Comparison of ENCODE assay signal across 29 mouse cellular contexts in the genomic region with DNA sequence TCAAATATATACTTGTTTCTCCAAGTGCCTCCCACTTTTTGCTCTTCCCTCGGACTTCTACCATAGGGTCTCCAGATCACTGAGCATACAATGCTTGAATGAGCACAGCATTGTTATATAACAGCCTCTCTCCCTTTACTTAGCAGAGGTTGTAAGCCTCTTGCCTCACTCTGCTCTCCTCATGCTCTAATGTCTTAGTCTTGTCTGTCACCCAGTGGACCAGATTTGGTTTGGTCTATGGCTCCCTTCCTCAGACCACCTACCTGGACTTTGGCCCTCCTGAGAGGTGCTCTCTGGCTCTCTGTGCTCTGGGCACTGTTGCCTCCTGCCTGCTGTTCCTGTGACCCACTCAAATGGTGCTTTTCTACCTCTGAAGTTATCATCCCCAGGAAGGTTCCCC. TPM values are rescaled to one million over a fixed set of nuclear protein-coding genes. Genes with fewer than 3 reads are reported as not detected.
DNase-seq lines count a peak whose midpoint lies in the region; ATAC-seq and TF ChIP-seq lines count a peak whose summit lies in the region.
"Had no signal": no experiment of that assay in that cellular context is flagged by ENCODE, and none has a peak within 500 bp of the region (broad histone marks: within the 10 kb centered on the region; RNA-seq: fewer than 3 reads in every experiment).

No protein-coding gene starts in this region.

- intact Hi-C loops in heart, adult 2 months (cut with DNase I): no loop called here

- no peak for TF ChIP-seq CTCF in heart, adult 2 months (IDR thresholded peaks at IDR 0.05)
- TF ChIP-seq CTCF in kidney, adult 2 months (conservative IDR thresholded peaks at IDR 0.05; ENCODE audit: insufficient read depth, insufficient read length, low read depth, low read length): no peak

- ATAC-seq in kidney, embryonic 16.5 days (ENCODE audit: low FRiP score, low TSS enrichment): no peak
- ATAC-seq in kidney, embryonic 15.5 days (replicated peaks; ENCODE audit: low FRiP score): 0 out of 2 replicates have a peak, but pooled peaks have one; percentile 25
- ATAC-seq: forebrain, embryonic 13.5 days; forebrain, embryonic 16.5 days; Patski had no signal

- no peak overlapping the region for H3K4me3 ChIP-seq in heart, adult 2 months
- no peak overlapping the region for H3K4me3 ChIP-seq in kidney, adult 2 months (ENCODE audit: insufficient read depth, low read depth, low read length)
- H3K4me3 ChIP-seq in kidney, embryonic 16.5 days (ENCODE audit: low read length): no peak overlapping the region
- no peak overlapping the region for H3K4me3 ChIP-seq in kidney, embryonic 15.5 days (replicated peaks)
- H3K4me3 ChIP-seq: forebrain, embryonic 10.5 days; forebrain, embryonic 13.5 days; hindbrain, embryonic 12.5 days; hindbrain, embryonic 15.5 days had no signal

- H3K4me1 ChIP-seq in heart, adult 2 months (ENCODE audit: control insufficient read depth, insufficient read depth, low read length): no peaks in the 10 kb centered on the region
- H3K4me1 ChIP-seq in kidney, adult 2 months (ENCODE audit: control insufficient read depth, insufficient read depth, low read length): peaks cover 5% of the 10 kb centered on the region; the same call in 1 of the 2 replicates
- no peaks in the 10 kb centered on the region for H3K4me1 ChIP-seq in kidney, embryonic 16.5 days (ENCODE audit: insufficient read depth, low read length)
- no peaks in the 10 kb centered on the region for H3K4me1 ChIP-seq in kidney, embryonic 15.5 days
- H3K4me1 ChIP-seq: forebrain, embryonic 10.5 days; forebrain, embryonic 13.5 days; hindbrain, embryonic 12.5 days; hindbrain, embryonic 15.5 days had no signal

- no peaks in the 10 kb centered on the region for H3K36me3 ChIP-seq in heart, adult 2 months (ENCODE audit: control insufficient read depth, insufficient read depth, low read length)
- H3K36me3 ChIP-seq in kidney, adult 2 months (ENCODE audit: control insufficient read depth, insufficient read depth, low read length): no peaks in the 10 kb centered on the region
- H3K36me3 ChIP-seq in kidney, embryonic 16.5 days (ENCODE audit: insufficient read depth, low read length): no peaks in the 10 kb centered on the region
- no peaks in the 10 kb centered on the region for H3K36me3 ChIP-seq in kidney, embryonic 15.5 days
- H3K36me3 ChIP-seq: forebrain, embryonic 10.5 days; G1E; hindbrain, embryonic 12.5 days; hindbrain, embryonic 15.5 days had no signal

- no peak overlapping the region for H3K9ac ChIP-seq in heart, adult 2 months (ENCODE audit: low read depth, low read length)
- H3K9ac ChIP-seq in kidney, embryonic 16.5 days (replicated peaks; ENCODE audit: low read length): no peak overlapping the region
- H3K9ac ChIP-seq in kidney, embryonic 15.5 days: no peak overlapping the region
- H3K9ac ChIP-seq: forebrain, embryonic 13.5 days; hindbrain, embryonic 12.5 days; hindbrain, embryonic 15.5 days had no signal

- H3K27me3 ChIP-seq in heart, adult 2 months (ENCODE audit: control insufficient read depth, insufficient read depth, low read length): no peaks in the 10 kb centered on the region
- H3K27me3 ChIP-seq in kidney, adult 2 months (replicated peaks; ENCODE audit: control insufficient read depth, insufficient read depth, low read length): no peaks in the 10 kb centered on the region
- H3K27me3 ChIP-seq in kidney, embryonic 16.5 days (ENCODE audit: insufficient read depth, low read length): no peaks in the 10 kb centered on the region
- H3K27me3 ChIP-seq in kidney, embryonic 15.5 days: no peaks in the 10 kb centered on the region
- H3K27me3 ChIP-seq: CH12.LX; forebrain, embryonic 13.5 days; hindbrain, embryonic 12.5 days; hindbrain, embryonic 15.5 days; Patski had no signal

- no peak overlapping the region for H3K27ac ChIP-seq in heart, adult 2 months
- H3K27ac ChIP-seq in kidney, adult 2 months (ENCODE audit: insufficient read depth, low read depth, low read length): peak overlapping the region; percentile 16
- H3K27ac ChIP-seq in kidney, embryonic 16.5 days (ENCODE audit: low read length): no peak overlapping the region
- no peak overlapping the region for H3K27ac ChIP-seq in kidney, embryonic 15.5 days
- H3K27ac ChIP-seq: forebrain, embryonic 10.5 days; forebrain, embryonic 13.5 days; hindbrain, embryonic 12.5 days; hindbrain, embryonic 15.5 days had no signal

- no peaks in the 10 kb centered on the region for H3K79me2 ChIP-seq in heart, adult 2 months (replicated peaks; ENCODE audit: control insufficient read depth, insufficient read depth, low read length)

- H3K4me2 ChIP-seq in kidney, embryonic 16.5 days (replicated peaks; ENCODE audit: low read depth, low read length): no peak overlapping the region
- no peak overlapping the region for H3K4me2 ChIP-seq in kidney, embryonic 15.5 days
- H3K4me2 ChIP-seq: forebrain, embryonic 13.5 days; heart, embryonic 11.5 days; hindbrain, embryonic 12.5 days; hindbrain, embryonic 15.5 days had no signal

- DNase-seq in heart, adult 11 months: peak; percentile 15
- no peak for DNase-seq in heart, adult 2 months
- DNase-seq in kidney, adult 2 months: peak; percentile 53
- peak; percentile 22 to 62 for DNase-seq in kidney, postnatal 36 days
- DNase-seq in right cerebral cortex, postnatal 25 days: no peak
- DNase-seq: adrenal gland, postnatal 10 days; adrenal gland, postnatal 36 days; B cell, adult 2 months; cerebellum, adult 18-20 months; cerebellum, adult 9-10 months; cerebellum, postnatal 14 days; gastrocnemius, postnatal 25 days had no signal

- 79% methylated on average over 1 of the region's 1 CpGs for WGBS in heart, adult 2 months
- WGBS in kidney, adult 2 months: 44% methylated on average over 1 of the region's 1 CpGs
- 43% methylated on average over 1 of the region's 1 CpGs for WGBS in kidney, embryonic 16.5 days
- WGBS in kidney, embryonic 15.5 days: 38% methylated on average over 1 of the region's 1 CpGs

- no peak for TF ChIP-seq POLR2A in heart, adult 2 months (IDR thresholded peaks at IDR 0.05; ENCODE audit: insufficient read depth, low read depth, low read length)
- no peak for TF ChIP-seq POLR2A in kidney, adult 2 months (IDR thresholded peaks at IDR 0.05; ENCODE audit: low read depth, low read length)

- no peak for TF ChIP-seq EP300 in heart, adult 2 months (IDR thresholded peaks at IDR 0.05; ENCODE audit: insufficient read depth, low read depth, low read length)

- no peaks in the 10 kb centered on the region for H3K9me3 ChIP-seq in kidney, embryonic 16.5 days (ENCODE audit: low read length)
- no peaks in the 10 kb centered on the region for H3K9me3 ChIP-seq in kidney, embryonic 15.5 days (replicated peaks)
- H3K9me3 ChIP-seq: forebrain, embryonic 10.5 days; forebrain, embryonic 13.5 days; hindbrain, embryonic 12.5 days; hindbrain, embryonic 15.5 days had no signal

RNA-seq across cellular contexts. Expression of gene Tinag, which starts 51.3 kb away (rescaled TPM):
- not detected for total RNA-seq in heart, adult 2 months (2021)
- not detected in 2 replicates for polyA plus RNA-seq in heart, adult 2 months (2012; rRNA removed)
- polyA plus RNA-seq in kidney, adult 2 months (2012; rRNA removed): 64.0 and 69.1 TPM in 2 replicates
- polyA plus RNA-seq in kidney, embryonic 16.5 days (2015; fragmentation: Nextera tagmentation; extraction: Ambion mirVana): 22.5 and 22.6 TPM in 2 replicates
- polyA plus RNA-seq in kidney, embryonic 15.5 days (2015; fragmentation: Nextera tagmentation; extraction: Ambion mirVana): 13.5 and 13.8 TPM in 2 replicates
- total RNA-seq: CH12.LX; heart, adult 8-10 months; heart, postnatal 25 days; hematopoietic stem cell, adult 5-6 weeks had no signal
- polyA plus RNA-seq: forebrain, embryonic 13.5 days; frontal cortex, adult 2 months; G1E; heart, embryonic 11.5 days; heart, embryonic 14.5 days; heart, postnatal 0 days; hindbrain, embryonic 15.5 days had no signal

Comparison
In these comparisons a context has a peak if more than half of its experiments do, and no peak if none do; other contexts are left out.
1. DNase-seq: peak in heart, adult 11 months (single experiment), kidney, adult 2 months (single experiment) and kidney, postnatal 36 days (2 of 2); none in heart, adult 2 months (0 of 2) and right cerebral cortex, postnatal 25 days (single experiment).
2. RNA of gene Tinag, which starts 51.3 kb away (polyA plus RNA-seq): 64.0 to 69.1 TPM in kidney, adult 2 months, 22.5 to 22.6 TPM in kidney, embryonic 16.5 days and 13.5 to 13.8 TPM in kidney, embryonic 15.5 days; not detected in heart, adult 2 months; every median in the first group is over 10 times any median in the second.